Mouse (Mus musculus): ENCODE measurements around the gene Katnal1.

GRCm38 (mm10) chr5:148890237-148890636, 38.9 kb downstream of the Katnal1 start:
- TF ChIP-seq TBP (IDR thresholded peaks at IDR 0.05; ENCODE audit: low read depth, low read length): no peak
- no peak for TF ChIP-seq MAZ (IDR thresholded peaks at IDR 0.05; ENCODE audit: low read depth, low read length)
- no peak for TF ChIP-seq ELF1 (IDR thresholded peaks at IDR 0.05; ENCODE audit: low read depth, low read length)
- no peak for TF ChIP-seq CTCF (IDR thresholded peaks at IDR 0.05 in 2 of 3, conservative IDR thresholded peaks at IDR 0.05 in 1 of 3; ENCODE audit: control insufficient read depth in 1 of 3, insufficient read depth in 1 of 3, low read depth in 2 of 3, low read length in 3 of 3, poor library complexity in 1 of 3, severe bottlenecking in 1 of 3)
- TF ChIP-seq MAX (IDR thresholded peaks at IDR 0.05; ENCODE audit: low read length): no peak
- no peak for TF ChIP-seq CHD2 (IDR thresholded peaks at IDR 0.05; ENCODE audit: low read length)
- TF ChIP-seq POLR2A (IDR thresholded peaks at IDR 0.05; ENCODE audit: control insufficient read depth in 1 of 2, insufficient read depth in 1 of 2, low read depth in 1 of 2, low read length in 2 of 2, poor library complexity in 1 of 2): no peak
- TF ChIP-seq SIN3A (IDR thresholded peaks at IDR 0.05; ENCODE audit: low read length): no peak
- no peak for TF ChIP-seq ETS1 (IDR thresholded peaks at IDR 0.05; ENCODE audit: low read depth, low read length)
- no peak for TF ChIP-seq POLR2AphosphoS5 (IDR thresholded peaks at IDR 0.05; ENCODE audit: borderline replicate concordance, low read depth, low read length)
- TF ChIP-seq EP300 (IDR thresholded peaks at IDR 0.05; ENCODE audit: low read depth in 1 of 2, low read length in 2 of 2): no peak
- TF ChIP-seq NELFE (IDR thresholded peaks at IDR 0.05; ENCODE audit: low read depth, low read length): no peak
- no peak for TF ChIP-seq JUND (IDR thresholded peaks at IDR 0.05; ENCODE audit: low read depth, low read length)
- TF ChIP-seq UBTF (IDR thresholded peaks at IDR 0.05; ENCODE audit: borderline replicate concordance, insufficient read depth, low read depth, low read length): no peak
